Mouse (Mus musculus) intestine, embryonic 14.5 days (tissue): ENCODE data around the gene Tubgcp6. TPM values are rescaled to one million over a fixed set of nuclear protein-coding genes. Genes with fewer than 3 reads are reported as not detected.
A peak's percentile ranks its signal among the peaks of the same experiment; 100 is the strongest.

ENCODE experiments used
- ATAC-seq: fragments of 200-750 bp; cut with Nextera tagmentation; replicated peaks from 2 replicates; pipeline ENCODE4 v1.8.0; 2017; ENCODE audit warnings: low read depth, moderate number of reproducible peaks, moderate TSS enrichment, moderate library complexity; ENCODE audit not compliant: low FRiP score, low TSS enrichment
- DNase-seq: peaks from one replicate; pipeline ENCODE4 v3.0.0-alpha.2; 2018; ENCODE audit warnings: low spot score
- H3K27ac ChIP-seq: fragments of 300-500 bp; sonication (generic); 2 replicates; pipeline ENCODE4 v1.5.1; 2014; ENCODE audit warnings: low read depth, mild to moderate bottlenecking, control low read depth
- H3K27me3 ChIP-seq: fragments of 300-500 bp; sonication (generic); replicated peaks from 2 replicates; pipeline ENCODE4 v1.6.1; 2014; ENCODE audit warnings: low read length, control low read depth; ENCODE audit not compliant: control insufficient read depth, insufficient read depth
- H3K36me3 ChIP-seq: fragments of 300-500 bp; sonication (generic); 2 replicates; pipeline ENCODE4 v1.6.1; 2014; ENCODE audit warnings: low read length, control low read depth; ENCODE audit not compliant: control insufficient read depth, insufficient read depth
- H3K4me1 ChIP-seq: fragments of 300-500 bp; sonication (generic); replicated peaks from 2 replicates; pipeline ENCODE4 v1.6.1; 2014; ENCODE audit warnings: low read length, control low read depth, mixed read lengths; ENCODE audit not compliant: control insufficient read depth, insufficient read depth
- H3K4me2 ChIP-seq: fragments of 300-500 bp; sonication (generic); 2 replicates; pipeline ENCODE4 v1.6.1; 2014; ENCODE audit warnings: low read length
- H3K4me3 ChIP-seq: fragments of 300-500 bp; sonication (generic); 2 replicates; pipeline ENCODE4 v1.5.1; 2014; ENCODE audit warnings: low read depth, low read length, control low read depth, mixed read lengths
- H3K9ac ChIP-seq: fragments of 300-500 bp; sonication (generic); 2 replicates; pipeline ENCODE4 v1.6.1; 2014; ENCODE audit warnings: mild to moderate bottlenecking, low read length
- H3K9me3 ChIP-seq: fragments of 300-500 bp; sonication (generic); 2 replicates; pipeline ENCODE4 v1.6.1; 2016; ENCODE audit warnings: low read length, control low read depth; ENCODE audit not compliant: control insufficient read depth
- WGBS: fragments of 180-500 bp; shearing (Covaris S2); extraction: QIAGEN DNeasy Blood & Tissue Kit; methylation state at CpG from one replicate; pipeline ENCODE4 v1.1.7; 2014; 5-methylcytosine and 5-hydroxymethylcytosine counted together
- polyA plus RNA-seq: library from polyadenylated mRNA; unstranded; fragments of >200 nt; fragmentation: Nextera tagmentation; extraction: Ambion mirVana; gene quantifications from 2 replicates; pipeline ENCODE4 v1.2.1, GENCODE M21; 2014

Tubgcp6 gene
- polyA plus RNA-seq, 1 experiment from 2014 or later: 16.0 TPM

DNA sequence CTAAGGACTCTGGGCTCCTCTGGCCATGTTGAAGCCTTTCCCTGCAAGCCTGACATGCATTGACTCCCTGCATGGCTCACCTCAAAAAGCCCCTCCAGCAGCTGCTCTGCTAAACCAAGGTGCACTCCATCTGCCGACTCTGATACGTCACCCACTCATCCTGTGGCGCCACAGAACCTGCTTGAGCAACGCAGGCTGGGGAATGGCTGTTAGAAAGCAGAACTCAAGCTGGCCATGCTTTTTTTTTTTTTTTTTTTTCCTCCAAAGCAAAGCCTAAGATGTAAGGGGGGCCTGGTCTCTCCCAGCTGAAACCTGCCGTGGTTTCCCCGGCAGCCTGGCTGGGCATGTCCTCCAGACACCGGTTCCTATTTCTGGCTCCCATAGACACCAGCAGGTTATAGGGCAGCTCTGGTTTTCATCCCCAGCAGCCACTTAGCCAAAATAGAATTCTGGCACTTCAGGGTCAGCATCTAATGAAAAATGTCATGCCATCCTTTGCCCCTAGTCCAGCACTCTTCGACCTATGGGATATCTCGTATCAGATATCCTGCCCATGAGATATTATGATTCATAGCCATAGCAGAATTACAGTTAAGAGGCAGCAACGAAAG lies 48.8 kb downstream of the Tubgcp6 start:
- H3K4me3 ChIP-seq: no peak overlapping the region
- peak overlapping the region; percentile 87; the same call in 1 of the 2 replicates for H3K4me2 ChIP-seq
- DNase-seq: no peak
- H3K9ac ChIP-seq: no peak overlapping the region
- H3K4me1 ChIP-seq: peaks cover 34% of the 10 kb centered on the region
- WGBS: 69% methylated on average over 10 of the region's 10 CpGs
- no peaks in the 10 kb centered on the region for H3K36me3 ChIP-seq
- no peak overlapping the region for H3K27ac ChIP-seq
- no peaks in the 10 kb centered on the region for H3K9me3 ChIP-seq
- peaks cover 4% of the 10 kb centered on the region for H3K27me3 ChIP-seq
- ATAC-seq: no peak

DNA sequence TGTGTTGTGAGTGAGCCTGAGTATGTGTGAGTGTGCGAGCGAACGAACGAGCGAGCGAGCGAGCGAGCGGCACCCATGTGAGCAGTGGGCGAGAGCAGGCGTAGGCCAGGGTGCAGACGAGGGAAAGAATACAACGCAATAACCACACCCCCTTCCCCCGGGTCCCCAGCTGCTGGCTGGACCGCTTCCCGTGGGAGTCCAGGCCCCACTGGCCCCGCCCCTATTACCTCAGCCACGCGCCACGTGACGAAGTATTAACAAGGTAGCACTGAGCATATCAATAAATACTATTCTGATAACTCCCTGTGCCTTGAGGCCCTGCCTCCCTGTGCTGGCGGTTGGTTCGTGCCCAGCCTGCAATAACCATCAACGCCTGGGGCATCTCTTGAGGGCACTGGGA lies 52.3 kb downstream of the Tubgcp6 start:
- no peaks in the 10 kb centered on the region for H3K36me3 ChIP-seq
- peaks cover 35% of the 10 kb centered on the region for H3K27me3 ChIP-seq
- WGBS: 69% methylated on average over 24 of the region's 24 CpGs
- H3K9ac ChIP-seq: no peak overlapping the region
- H3K4me1 ChIP-seq: peaks cover 10% of the 10 kb centered on the region
- DNase-seq: no peak
- H3K9me3 ChIP-seq: no peaks in the 10 kb centered on the region
- no peak overlapping the region for H3K27ac ChIP-seq
- no peak overlapping the region for H3K4me2 ChIP-seq
- H3K4me3 ChIP-seq: no peak overlapping the region
- no peak for ATAC-seq

DNA sequence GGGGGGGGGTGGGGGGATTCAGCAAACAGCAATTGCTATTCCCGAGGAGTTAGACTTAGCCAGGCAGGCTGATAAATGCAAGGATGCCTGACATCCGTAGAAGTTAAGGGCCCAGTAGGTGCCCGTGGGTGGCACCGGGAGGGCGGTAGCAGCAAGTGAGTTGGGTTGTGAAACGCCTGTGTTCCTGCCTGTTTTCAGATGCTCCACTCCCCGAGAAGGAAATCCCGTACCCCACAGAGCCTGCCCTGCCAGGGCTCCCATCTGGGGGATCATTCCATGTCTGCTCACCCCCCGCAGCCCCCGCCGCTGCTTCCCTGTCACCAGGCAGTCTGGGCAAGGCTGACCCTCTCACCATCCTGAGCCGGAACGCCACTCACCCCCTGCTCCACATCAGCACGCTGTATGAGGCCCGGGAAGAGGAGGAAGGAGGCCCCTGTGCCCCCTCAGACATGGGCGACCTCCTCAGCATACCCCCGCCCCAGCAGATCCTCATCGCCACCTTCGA lies 53.5 kb downstream of the Tubgcp6 start:
- no peak for ATAC-seq
- WGBS: 74% methylated on average over 16 of the region's 19 CpGs
- no peaks in the 10 kb centered on the region for H3K9me3 ChIP-seq

DNA sequence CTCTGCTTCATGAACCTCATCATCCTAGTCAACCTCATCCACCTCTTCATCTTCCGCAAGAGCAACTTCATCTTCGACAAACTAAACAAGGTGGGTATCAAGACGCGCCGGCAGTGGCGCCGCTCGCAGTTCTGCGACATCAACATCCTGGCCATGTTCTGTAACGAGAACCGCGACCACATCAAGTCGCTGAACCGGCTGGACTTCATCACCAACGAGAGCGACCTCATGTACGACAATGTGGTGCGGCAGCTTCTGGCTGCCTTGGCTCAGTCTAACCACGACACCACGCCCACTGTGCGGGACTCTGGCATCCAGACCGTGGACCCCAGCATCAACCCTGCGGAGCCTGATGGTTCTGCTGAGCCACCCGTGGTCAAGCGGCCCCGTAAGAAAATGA lies 54.7 kb downstream of the Tubgcp6 start:
- no peak for ATAC-seq
- DNase-seq: no peak
- WGBS: 33% methylated on average over 26 of the region's 26 CpGs

More for the DNA sequence above, 53.5 kb downstream of the Tubgcp6 start:
- no peak for DNase-seq
- Histone ChIP-seq H3K4me1 (peaks cover under 1% of the 10 kb centered on the region; the same call in 1 of the 2 replicates), H3K4me2 (no peak overlapping the region), H3K9ac (no peak overlapping the region), H3K4me3 (no peak overlapping the region), H3K27ac (no peak overlapping the region), H3K36me3 (no peaks in the 10 kb centered on the region), H3K27me3 (peaks cover 35% of the 10 kb centered on the region)

DNA sequence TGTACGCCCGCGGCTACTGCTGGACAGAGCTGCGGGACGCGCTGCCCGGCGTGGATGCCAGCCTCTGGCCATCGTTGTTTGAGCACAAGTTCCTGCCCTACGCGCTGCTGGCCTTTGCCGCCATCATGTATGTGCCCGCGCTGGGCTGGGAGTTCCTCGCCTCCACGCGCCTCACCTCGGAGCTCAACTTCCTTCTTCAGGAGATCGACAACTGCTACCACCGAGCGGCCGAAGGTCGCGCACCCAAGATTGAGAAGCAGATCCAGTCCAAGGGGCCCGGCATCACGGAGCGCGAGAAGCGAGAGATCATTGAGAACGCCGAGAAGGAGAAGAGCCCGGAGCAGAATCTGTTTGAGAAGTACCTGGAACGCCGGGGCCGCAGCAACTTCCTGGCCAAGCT lies 55.3 kb downstream of the Tubgcp6 start:
- H3K4me1 ChIP-seq: no peaks in the 10 kb centered on the region
- H3K9ac ChIP-seq: no peak overlapping the region
- H3K27me3 ChIP-seq: peaks cover 35% of the 10 kb centered on the region
- 34% methylated on average over 35 of the region's 35 CpGs for WGBS
- H3K27ac ChIP-seq: no peak overlapping the region
- DNase-seq: peak; percentile 61
- H3K4me2 ChIP-seq: peak overlapping the region; percentile 36
- peak overlapping the region; percentile 20; the same call in 1 of the 2 replicates for H3K4me3 ChIP-seq
- no peaks in the 10 kb centered on the region for H3K9me3 ChIP-seq
- ATAC-seq: no peak
- no peaks in the 10 kb centered on the region for H3K36me3 ChIP-seq

More for the DNA sequence above, 54.7 kb downstream of the Tubgcp6 start:
- Histone ChIP-seq H3K9ac (no peak overlapping the region), H3K27me3 (peaks cover 35% of the 10 kb centered on the region), H3K4me2 (peak overlapping the region; percentile 36), H3K9me3 (no peaks in the 10 kb centered on the region), H3K27ac (no peak overlapping the region), H3K4me1 (no peaks in the 10 kb centered on the region), H3K4me3 (0 out of 2 replicates have a peak overlapping the region, but pooled peaks have one; percentile 20), H3K36me3 (no peaks in the 10 kb centered on the region)

DNA sequence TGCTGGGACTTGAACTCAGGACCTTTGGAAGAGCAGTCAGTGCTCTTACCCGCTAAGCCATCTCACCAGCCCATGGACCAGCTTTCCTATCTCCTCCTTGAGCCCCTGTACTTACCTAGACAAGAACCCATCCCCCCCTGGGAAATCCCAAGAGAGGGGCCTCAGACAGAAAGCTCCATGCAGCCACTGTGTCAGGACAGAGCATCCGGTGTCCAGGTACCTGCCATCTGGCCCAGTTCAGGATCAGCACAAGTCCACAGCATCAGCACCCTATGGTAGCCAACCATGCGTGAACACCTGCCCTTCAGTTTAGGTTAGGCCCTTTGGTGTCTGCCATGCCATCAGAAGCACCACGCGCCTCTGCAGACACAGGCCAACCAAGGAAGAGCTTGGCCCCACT lies 58.0 kb downstream of the Tubgcp6 start:
- Histone ChIP-seq H3K27ac (no peak overlapping the region), H3K36me3 (no peaks in the 10 kb centered on the region), H3K4me3 (no peak overlapping the region), H3K4me1 (no peaks in the 10 kb centered on the region; the same call in 1 of the 2 replicates), H3K9me3 (no peaks in the 10 kb centered on the region), H3K27me3 (peaks cover 55% of the 10 kb centered on the region), H3K4me2 (no peak overlapping the region), H3K9ac (no peak overlapping the region)
- ATAC-seq (no peak), DNase-seq (no peak)
- 90% methylated on average over 5 of the region's 5 CpGs for WGBS

DNA sequence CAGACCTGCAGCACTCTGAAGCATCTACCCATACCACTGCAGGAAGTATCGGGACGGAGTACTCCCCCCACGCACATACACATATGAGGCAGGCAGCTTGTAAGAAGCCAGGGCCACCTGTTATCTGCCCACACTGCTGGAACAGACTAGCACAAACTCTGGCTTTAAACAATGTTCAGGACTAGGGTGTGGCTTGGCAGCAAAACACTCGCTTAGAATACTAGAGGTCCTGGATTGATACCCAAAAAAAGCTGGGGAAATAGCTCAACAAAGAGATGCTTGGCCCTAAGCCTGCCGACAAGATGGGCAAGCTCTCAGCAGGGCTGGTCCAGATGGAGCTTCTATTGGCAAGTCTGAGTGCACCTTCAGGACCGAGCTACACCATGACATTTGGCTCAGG lies 59.4 kb downstream of the Tubgcp6 start:
- Histone ChIP-seq H3K4me2 (no peak overlapping the region), H3K4me1 (peaks cover 3% of the 10 kb centered on the region; the same call in 1 of the 2 replicates), H3K4me3 (no peak overlapping the region), H3K36me3 (no peaks in the 10 kb centered on the region), H3K9me3 (no peaks in the 10 kb centered on the region), H3K27me3 (peaks cover 55% of the 10 kb centered on the region), H3K27ac (no peak overlapping the region), H3K9ac (no peak overlapping the region)
- ATAC-seq (no peak), DNase-seq (no peak)
- WGBS: 65% methylated on average over 6 of the region's 6 CpGs

DNA sequence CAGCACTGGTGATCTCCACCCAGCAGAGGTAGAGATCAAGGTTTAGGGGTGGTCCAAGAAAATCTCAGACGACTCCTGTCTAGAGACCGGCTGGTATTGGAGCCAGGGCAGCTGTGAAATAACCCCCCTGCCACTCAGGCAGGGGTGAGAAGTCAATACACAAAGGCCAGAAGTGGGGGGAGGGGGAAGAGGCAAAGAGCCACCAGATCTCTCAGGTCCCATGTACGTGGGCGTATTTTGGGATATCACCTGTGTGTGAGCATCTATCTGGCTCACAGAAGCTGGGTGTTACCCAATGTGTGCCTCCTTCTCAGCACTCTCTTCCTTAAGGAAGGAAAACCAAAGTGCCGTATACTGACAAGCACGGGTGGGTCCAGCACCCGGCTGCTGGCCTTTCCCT lies 59.9 kb downstream of the Tubgcp6 start:
- no peak overlapping the region for H3K4me3 ChIP-seq
- H3K9me3 ChIP-seq: no peaks in the 10 kb centered on the region
- 70% methylated on average over 7 of the region's 7 CpGs for WGBS
- peaks cover 55% of the 10 kb centered on the region for H3K27me3 ChIP-seq
- DNase-seq: no peak
- no peak overlapping the region for H3K27ac ChIP-seq
- no peak overlapping the region for H3K4me2 ChIP-seq
- no peak overlapping the region for H3K9ac ChIP-seq
- H3K4me1 ChIP-seq: peaks cover 3% of the 10 kb centered on the region; the same call in 1 of the 2 replicates
- no peak for ATAC-seq
- no peaks in the 10 kb centered on the region for H3K36me3 ChIP-seq

DNA sequence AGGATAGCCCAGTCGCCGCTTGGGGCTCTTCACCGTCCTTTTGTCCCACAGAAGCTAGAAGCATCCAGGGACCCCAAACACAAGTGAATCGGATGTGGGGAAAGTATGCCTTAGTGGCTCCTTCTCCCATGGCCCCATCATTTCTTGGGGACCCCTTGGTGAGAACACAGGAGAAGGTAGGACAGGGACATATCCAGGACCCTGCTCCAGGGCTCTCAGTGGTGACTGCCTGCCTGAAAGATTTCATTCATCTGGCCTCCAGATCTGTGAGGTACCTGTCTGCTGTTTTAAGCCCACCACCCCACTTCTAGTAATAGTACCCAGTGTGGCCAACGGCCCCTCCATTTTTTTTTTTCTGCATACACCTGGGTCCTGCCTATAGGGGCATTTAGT lies 60.4 kb downstream of the Tubgcp6 start:
- Histone ChIP-seq H3K4me2 (no peak overlapping the region), H3K4me1 (peaks cover 3% of the 10 kb centered on the region; the same call in 1 of the 2 replicates), H3K9me3 (no peaks in the 10 kb centered on the region), H3K4me3 (no peak overlapping the region), H3K27ac (no peak overlapping the region), H3K9ac (no peak overlapping the region), H3K36me3 (no peaks in the 10 kb centered on the region), H3K27me3 (peaks cover 55% of the 10 kb centered on the region)
- DNase-seq (no peak), ATAC-seq (no peak)
- WGBS: 92% methylated on average over 5 of the region's 5 CpGs
